Comparison of ENCODE assay signal across 17 mouse cellular contexts in the genomic region with DNA sequence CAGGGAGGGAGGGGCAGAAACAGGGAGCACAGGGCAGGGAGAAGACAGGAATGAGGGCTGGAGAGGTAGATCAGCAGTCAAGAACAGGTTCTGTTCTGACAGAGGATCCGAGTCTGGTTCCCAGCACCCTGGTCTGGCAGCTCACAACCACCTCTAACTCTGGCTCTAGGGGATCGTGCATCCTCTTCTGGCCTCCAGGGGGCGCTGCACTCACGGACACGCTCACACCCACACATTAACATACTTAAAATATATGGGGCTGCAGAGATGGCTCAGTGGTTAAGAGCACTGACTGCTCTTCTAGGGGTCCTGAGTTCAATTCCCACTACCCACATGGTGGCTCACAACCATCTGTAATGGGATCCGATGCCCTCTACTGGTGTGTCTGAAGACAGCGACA. TPM values are rescaled to one million over a fixed set of nuclear protein-coding genes. Genes with fewer than 3 reads are reported as not detected.
DNase-seq lines count a peak whose midpoint lies in the region; ATAC-seq and TF ChIP-seq lines count a peak whose summit lies in the region.
"Had no signal": no experiment of that assay in that cellular context is flagged by ENCODE, and none has a peak within 500 bp of the region (broad histone marks: within the 10 kb centered on the region; RNA-seq: fewer than 3 reads in every experiment).

No protein-coding gene starts in this region.

- in situ Hi-C loops in CH12.LX (cut with MboI; ENCODE audit: low pct_ligation_motif_present, low pct_unique_long_range_greater_than_20kb, low sequenced_read_pairs) = no loop called here

- H3K36me3 ChIP-seq in liver, postnatal 0 days (replicated peaks; ENCODE audit: insufficient read depth, low read length) = no peaks in the 10 kb centered on the region
- no peaks in the 10 kb centered on the region for H3K36me3 ChIP-seq in liver, embryonic 11.5 days (ENCODE audit: control insufficient read depth, insufficient read depth, low read length)
- H3K36me3 ChIP-seq in CH12.LX (replicated peaks in 1 of 2; ENCODE audit: control insufficient read depth in 1 of 2, insufficient read depth in 1 of 2, low read length in 1 of 2) = no peaks in the 10 kb centered on the region
- H3K36me3 ChIP-seq in kidney, embryonic 15.5 days = no peaks in the 10 kb centered on the region
- H3K36me3 ChIP-seq: embryonic facial prominence, embryonic 12.5 days; lung, embryonic 15.5 days; midbrain, embryonic 13.5 days had no signal

- no peak for ATAC-seq in liver, postnatal 0 days
- no peak for ATAC-seq in liver, embryonic 11.5 days (replicated peaks; ENCODE audit: low FRiP score)
- ATAC-seq in kidney, embryonic 15.5 days (replicated peaks; ENCODE audit: low FRiP score) = no peak
- ATAC-seq: midbrain, embryonic 13.5 days had no signal

- TF ChIP-seq POLR2A in CH12.LX (IDR thresholded peaks at IDR 0.05; ENCODE audit: low read depth, low read length) = no peak
- no peak for TF ChIP-seq POLR2A in bone marrow macrophage, adult 2 months (IDR thresholded peaks at IDR 0.05; ENCODE audit: borderline replicate concordance, low read depth, low read length)

- H3K4me1 ChIP-seq in liver, postnatal 0 days (ENCODE audit: insufficient read depth) = no peaks in the 10 kb centered on the region
- H3K4me1 ChIP-seq in liver, embryonic 11.5 days (replicated peaks; ENCODE audit: control insufficient read depth, insufficient read depth, low read length) = 0 out of 2 replicates have a peak, but pooled peaks cover 3% of the 10 kb centered on the region
- no peaks in the 10 kb centered on the region for H3K4me1 ChIP-seq in CH12.LX (ENCODE audit: control insufficient read depth in 1 of 2, insufficient read depth in 2 of 2)
- H3K4me1 ChIP-seq in bone marrow macrophage, adult 2 months (ENCODE audit: control insufficient read depth, insufficient read depth, low read length) = no peaks in the 10 kb centered on the region
- peaks cover 20% of the 10 kb centered on the region for H3K4me1 ChIP-seq in kidney, embryonic 15.5 days
- H3K4me1 ChIP-seq: lung, embryonic 15.5 days had no signal

- 68% methylated on average over 7 of the region's 7 CpGs for WGBS in liver, postnatal 0 days (ENCODE audit: insufficient replicate concordance)
- 73% methylated on average over 7 of the region's 7 CpGs for WGBS in liver, embryonic 11.5 days
- WGBS in kidney, embryonic 15.5 days = 86% methylated on average over 7 of the region's 7 CpGs

- H3K27me3 ChIP-seq in liver, postnatal 0 days (ENCODE audit: insufficient read depth, low read length) = peaks cover 10% of the 10 kb centered on the region; the same call in 1 of the 2 replicates
- peaks cover 12% of the 10 kb centered on the region for H3K27me3 ChIP-seq in liver, embryonic 11.5 days (replicated peaks; ENCODE audit: control insufficient read depth, insufficient read depth, low read length)
- peaks cover 94% of the 10 kb centered on the region for H3K27me3 ChIP-seq in CH12.LX (replicated peaks)
- peaks cover 28% of the 10 kb centered on the region for H3K27me3 ChIP-seq in kidney, embryonic 15.5 days
- H3K27me3 ChIP-seq: midbrain, embryonic 13.5 days had no signal

- TF ChIP-seq RAD21 in CH12.LX (IDR thresholded peaks at IDR 0.05; ENCODE audit: low read depth, low read length) = no peak

- TF ChIP-seq CTCF in gastrocnemius, adult 2 months (IDR thresholded peaks at IDR 0.05) = peak; percentile 28; the same call in 1 of the 2 replicates
- peak; percentile 55 for TF ChIP-seq CTCF in liver, postnatal 0 days (IDR thresholded peaks at IDR 0.05; ENCODE audit: low read depth)
- TF ChIP-seq CTCF in CH12.LX (conservative IDR thresholded peaks at IDR 0.05 in 1 of 2, IDR thresholded peaks at IDR 0.05 in 1 of 2; ENCODE audit: low read depth in 2 of 2, low read length in 2 of 2) = peak; percentile 13 to 45; a peak in 2 of 4 replicates
- TF ChIP-seq CTCF in bone marrow macrophage, adult 2 months (IDR thresholded peaks at IDR 0.05; ENCODE audit: low read depth, low read length) = peak; percentile 26; the same call in 1 of the 2 replicates

- no peaks in the 10 kb centered on the region for H3K79me2 ChIP-seq in CH12.LX (replicated peaks; ENCODE audit: control insufficient read depth, extremely low read depth, insufficient read depth, poor library complexity, severe bottlenecking)

- intact Hi-C loops in gastrocnemius, adult 2 months (cut with DNase I) = no loop called here

- H3K4me3 ChIP-seq in gastrocnemius, adult 2 months = no peak overlapping the region
- H3K4me3 ChIP-seq in liver, postnatal 0 days (ENCODE audit: low read depth, low read length) = no peak overlapping the region
- no peak overlapping the region for H3K4me3 ChIP-seq in liver, embryonic 11.5 days (ENCODE audit: low read depth, low read length)
- H3K4me3 ChIP-seq in CH12.LX (replicated peaks in 1 of 3; ENCODE audit: low read depth in 2 of 3, low read length in 2 of 3, poor library complexity in 1 of 3) = no peak overlapping the region
- no peak overlapping the region for H3K4me3 ChIP-seq in bone marrow macrophage, adult 2 months (ENCODE audit: insufficient read depth, low read length)
- no peak overlapping the region for H3K4me3 ChIP-seq in kidney, embryonic 15.5 days (replicated peaks)
- H3K4me3 ChIP-seq: embryonic facial prominence, embryonic 12.5 days; lung, embryonic 15.5 days; midbrain, embryonic 13.5 days had no signal

- no peak overlapping the region for H3K4me2 ChIP-seq in liver, postnatal 0 days (ENCODE audit: low read depth, low read length)
- H3K4me2 ChIP-seq in liver, embryonic 11.5 days = no peak overlapping the region
- no peak overlapping the region for H3K4me2 ChIP-seq in CH12.LX (ENCODE audit: insufficient read depth, low read depth, poor library complexity, severe bottlenecking)
- H3K4me2 ChIP-seq in kidney, embryonic 15.5 days = no peak overlapping the region
- H3K4me2 ChIP-seq: embryonic facial prominence, embryonic 12.5 days; lung, embryonic 15.5 days; midbrain, embryonic 13.5 days had no signal

- H3K9me3 ChIP-seq in liver, postnatal 0 days (ENCODE audit: low read length) = no peaks in the 10 kb centered on the region
- no peaks in the 10 kb centered on the region for H3K9me3 ChIP-seq in liver, embryonic 11.5 days (ENCODE audit: control insufficient read depth, low read length)
- peaks cover 10% of the 10 kb centered on the region for H3K9me3 ChIP-seq in CH12.LX (replicated peaks; ENCODE audit: low read length)
- no peaks in the 10 kb centered on the region for H3K9me3 ChIP-seq in kidney, embryonic 15.5 days (replicated peaks)
- H3K9me3 ChIP-seq: embryonic facial prominence, embryonic 12.5 days; lung, embryonic 15.5 days; midbrain, embryonic 13.5 days had no signal

- dilution Hi-C loops in CH12.LX (cut with MboI; ENCODE audit: extremely low pct_ligation_motif_present, extremely low pct_unique_long_range_greater_than_20kb, low sequenced_read_pairs) = no loop called here

- DNase-seq in gastrocnemius, adult 2 months = no peak
- DNase-seq in gastrocnemius, postnatal 4 days (ENCODE audit: low spot score in 2 of 2) = no peak
- no peak for DNase-seq in liver, postnatal 0 days
- no peak for DNase-seq in liver, embryonic 11.5 days (ENCODE audit: low spot score)
- no peak for DNase-seq in CH12.LX (ENCODE audit: extremely low read depth)
- DNase-seq in kidney, adult 18-20 months = no peak
- DNase-seq: adrenal gland, adult 2 months; cerebellum, postnatal 25 days; heart, adult 18-20 months; kidney, postnatal 10 days; right cerebral cortex, postnatal 14 days had no signal

- no peak overlapping the region for H3K27ac ChIP-seq in gastrocnemius, adult 2 months
- H3K27ac ChIP-seq in liver, postnatal 0 days (ENCODE audit: low read depth) = no peak overlapping the region
- H3K27ac ChIP-seq in liver, embryonic 11.5 days (ENCODE audit: low read depth, low read length) = no peak overlapping the region
- H3K27ac ChIP-seq in CH12.LX (ENCODE audit: insufficient read depth, low read depth) = no peak overlapping the region
- H3K27ac ChIP-seq in bone marrow macrophage, adult 2 months (ENCODE audit: insufficient read depth, low read depth, low read length) = no peak overlapping the region
- H3K27ac ChIP-seq in kidney, embryonic 15.5 days = no peak overlapping the region
- H3K27ac ChIP-seq: embryonic facial prominence, embryonic 12.5 days; lung, embryonic 15.5 days had no signal

- H3K9ac ChIP-seq in liver, postnatal 0 days (replicated peaks) = no peak overlapping the region
- no peak overlapping the region for H3K9ac ChIP-seq in liver, embryonic 11.5 days (ENCODE audit: low read depth, low read length)
- H3K9ac ChIP-seq in CH12.LX (ENCODE audit: insufficient read depth, low read depth) = no peak overlapping the region
- no peak overlapping the region for H3K9ac ChIP-seq in kidney, embryonic 15.5 days
- H3K9ac ChIP-seq: embryonic facial prominence, embryonic 12.5 days; lung, embryonic 15.5 days; midbrain, embryonic 13.5 days had no signal

- no peak for TF ChIP-seq EP300 in liver, postnatal 0 days (IDR thresholded peaks at IDR 0.05; ENCODE audit: low read depth)
- TF ChIP-seq EP300 in CH12.LX (IDR thresholded peaks at IDR 0.05; ENCODE audit: low read length) = no peak

RNA-seq across cellular contexts. Expression of a gene that starts 24.2 kb away (rescaled TPM):
- 1 to 10 TPM in 1 of 2 experiments, under 1 TPM in 1; 0.26 to 1.9 TPM for total RNA-seq in gastrocnemius, adult 2 months (2021)
- total RNA-seq in gastrocnemius, postnatal 4 days (2021) = 10 to 100 TPM; 12.3 to 13.5 TPM
- polyA plus RNA-seq in liver, postnatal 0 days (2015; fragmentation: Nextera tagmentation; extraction: Ambion mirVana) = 0.08 and 0.12 TPM in 2 replicates
- 4.8 and 5.1 TPM in 2 replicates for polyA plus RNA-seq in liver, embryonic 11.5 days (2014; fragmentation: Nextera tagmentation; extraction: Ambion mirVana)
- total RNA-seq in CH12.LX (2012; rRNA removed) (0.04 and 0.08 TPM in 2 replicates), CH12.LX (2014; rRNA removed) (not detected in 2 replicates)
- 0.14 TPM in 1 of 2 replicates, not detected in the other for polyA plus RNA-seq in CH12.LX (2012; ENCODE audit: insufficient read length, low read depth)
- polyA plus RNA-seq in bone marrow macrophage, adult 2 months (2012; ENCODE audit: insufficient read depth, insufficient read length, missing spikeins) = not detected in 2 replicates
- 7.1 and 8.7 TPM in 2 replicates for polyA plus RNA-seq in kidney, embryonic 15.5 days (2015; fragmentation: Nextera tagmentation; extraction: Ambion mirVana)

RNA-seq across cellular contexts. Expression of a gene that starts 26.0 kb away (rescaled TPM):
- 10 to 100 TPM in 1 of 2 experiments, 1 to 10 TPM in 1; 8.4 to 18.3 TPM for total RNA-seq in gastrocnemius, adult 2 months (2021)
- 10 to 100 TPM; 33.7 to 39.4 TPM for total RNA-seq in gastrocnemius, postnatal 4 days (2021)
- 196 and 200 TPM in 2 replicates for polyA plus RNA-seq in liver, postnatal 0 days (2015; fragmentation: Nextera tagmentation; extraction: Ambion mirVana)
- 77.7 and 81.2 TPM in 2 replicates for polyA plus RNA-seq in liver, embryonic 11.5 days (2014; fragmentation: Nextera tagmentation; extraction: Ambion mirVana)
- not detected in 2 replicates for total RNA-seq in CH12.LX (2012; rRNA removed)
- not detected in 2 replicates for total RNA-seq in CH12.LX (2014; rRNA removed)
- not detected in 2 replicates for polyA plus RNA-seq in CH12.LX (2012; ENCODE audit: insufficient read length, low read depth)
- polyA plus RNA-seq in bone marrow macrophage, adult 2 months (2012; ENCODE audit: insufficient read depth, insufficient read length, missing spikeins) = 3,592 and 3,777 TPM in 2 replicates
- 42.7 and 48.4 TPM in 2 replicates for polyA plus RNA-seq in kidney, embryonic 15.5 days (2015; fragmentation: Nextera tagmentation; extraction: Ambion mirVana)
- polyA plus RNA-seq: C2C12 had no signal

RNA-seq across cellular contexts. Expression of a gene that starts 32.8 kb away (rescaled TPM):
- 10 to 100 TPM in 1 of 2 experiments, 1 to 10 TPM in 1; 7.6 to 15.4 TPM for total RNA-seq in gastrocnemius, adult 2 months (2021)
- total RNA-seq in gastrocnemius, postnatal 4 days (2021) = 10 to 100 TPM; 32.7 to 33.5 TPM
- 122 and 136 TPM in 2 replicates for polyA plus RNA-seq in liver, postnatal 0 days (2015; fragmentation: Nextera tagmentation; extraction: Ambion mirVana)
- polyA plus RNA-seq in liver, embryonic 11.5 days (2014; fragmentation: Nextera tagmentation; extraction: Ambion mirVana) = 40.4 and 42.0 TPM in 2 replicates
- total RNA-seq in CH12.LX (2012; rRNA removed) (not detected in 2 replicates), CH12.LX (2014; rRNA removed) (not detected in 2 replicates)
- polyA plus RNA-seq in CH12.LX (2012; ENCODE audit: insufficient read length, low read depth) = not detected in 2 replicates
- 2,483 and 2,716 TPM in 2 replicates for polyA plus RNA-seq in bone marrow macrophage, adult 2 months (2012; ENCODE audit: insufficient read depth, insufficient read length, missing spikeins)
- polyA plus RNA-seq in kidney, embryonic 15.5 days (2015; fragmentation: Nextera tagmentation; extraction: Ambion mirVana) = 20.2 and 21.3 TPM in 2 replicates
- polyA plus RNA-seq: C2C12 had no signal

RNA-seq across cellular contexts. Expression of a gene that starts 38.6 kb away (rescaled TPM):
- total RNA-seq in gastrocnemius, adult 2 months (2021) = 10 to 100 TPM in 1 of 2 experiments, 1 to 10 TPM in 1; 7.0 to 15.8 TPM
- total RNA-seq in gastrocnemius, postnatal 4 days (2021) = 10 to 100 TPM; 32.4 to 36.3 TPM
- 123 and 130 TPM in 2 replicates for polyA plus RNA-seq in liver, postnatal 0 days (2015; fragmentation: Nextera tagmentation; extraction: Ambion mirVana)
- 32.5 and 37.8 TPM in 2 replicates for polyA plus RNA-seq in liver, embryonic 11.5 days (2014; fragmentation: Nextera tagmentation; extraction: Ambion mirVana)
- total RNA-seq in CH12.LX (2012; rRNA removed) (not detected in 2 replicates), CH12.LX (2014; rRNA removed) (not detected in 2 replicates)
- not detected in 2 replicates for polyA plus RNA-seq in CH12.LX (2012; ENCODE audit: insufficient read length, low read depth)
- polyA plus RNA-seq in bone marrow macrophage, adult 2 months (2012; ENCODE audit: insufficient read depth, insufficient read length, missing spikeins) = 1,983 and 2,039 TPM in 2 replicates
- polyA plus RNA-seq in kidney, embryonic 15.5 days (2015; fragmentation: Nextera tagmentation; extraction: Ambion mirVana) = 19.9 and 24.3 TPM in 2 replicates
- polyA plus RNA-seq: C2C12 had no signal

Comparison
In these comparisons a context has a peak if more than half of its experiments do, and no peak if none do; other contexts are left out.
1. RNA of a gene that starts 26.0 kb away (polyA plus RNA-seq): 3,592 to 3,777 TPM in bone marrow macrophage, adult 2 months, 196 to 200 TPM in liver, postnatal 0 days, 77.7 to 81.2 TPM in liver, embryonic 11.5 days and 42.7 to 48.4 TPM in kidney, embryonic 15.5 days; not detected in CH12.LX; every median in the first group is over 10 times any median in the second.
2. RNA of a gene that starts 32.8 kb away (polyA plus RNA-seq): 2,483 to 2,716 TPM in bone marrow macrophage, adult 2 months, 122 to 136 TPM in liver, postnatal 0 days, 40.4 to 42.0 TPM in liver, embryonic 11.5 days and 20.2 to 21.3 TPM in kidney, embryonic 15.5 days; not detected in CH12.LX; every median in the first group is over 10 times any median in the second.
3. Peak in every context shown above with its lines, with median percentiles within 50 percentile points of each other: CTCF ChIP-seq.